Mouse (Mus musculus) erythroid progenitor cell, adult 5-6 weeks (primary cell): ENCODE measurements around the gene Cntnap1. TPM values are rescaled to one million over a fixed set of nuclear protein-coding genes. Genes with fewer than 3 reads are reported as not detected.

Source experiments
- ATAC-seq: replicated peaks from 2 replicates; pipeline ENCODE4 v1.8.0; 2016; ENCODE audit warnings: moderate number of reproducible peaks, mild to moderate bottlenecking, moderate TSS enrichment, inconsistent platforms; ENCODE audit not compliant: poor library complexity, low FRiP score, severe bottlenecking
- total RNA-seq, 2 experiments: library from RNA; stranded (forward) in 1 of 2; stranded (reverse) in 1 of 2; fragments of 150-400 nt in 1 of 2; fragments of 186-747, 209-891 nt in 1 of 2; gene quantifications; 2 replicates each; pipeline versions ENCODE4 v1.2.3 to v1.2.4; 2015 to 2017; ENCODE audit warnings: low replicate concordance in 2 of 2

The Cntnap1 gene
- total RNA-seq, 2 experiments from 2014 or later: not detected

GRCm38 (mm10) chr11:101234124-101234523 is 63.8 kb downstream of the Cntnap1 start:
- no peak for ATAC-seq

GRCm38 (mm10) chr11:101235429-101235828 is 65.1 kb downstream of the Cntnap1 start:
- no peak for ATAC-seq

- ATAC-seq: no peak
These were observed 66.5 kb downstream of the Cntnap1 start for GRCm38 (mm10) chr11:101236782-101237181.

GRCm38 (mm10) chr11:101238071-101238647 is 67.8 kb downstream of the Cntnap1 start:
- ATAC-seq: no peak

Other genes with a start within 250 kb of the Cntnap1 start
- gene Stat3, start 231.0 kb upstream of the Cntnap1 start, total RNA-seq (2015; ENCODE audit: low replicate concordance): 31.0 and 31.4 TPM in 2 replicates
- gene Stat3, start 231.0 kb upstream of the Cntnap1 start, total RNA-seq (2017; ENCODE audit: low replicate concordance): 26.2 and 26.6 TPM in 2 replicates
- not detected in 2 replicates for gene Cavin1, start 199.6 kb upstream of the Cntnap1 start, total RNA-seq (2015; ENCODE audit: low replicate concordance)
- not detected in 2 replicates for gene Cavin1, start 199.6 kb upstream of the Cntnap1 start, total RNA-seq (2017; ENCODE audit: low replicate concordance)
- 316 and 341 TPM in 2 replicates for gene Atp6v0a1, start 161.1 kb upstream of the Cntnap1 start, total RNA-seq (2015; ENCODE audit: low replicate concordance)
- gene Atp6v0a1, start 161.1 kb upstream of the Cntnap1 start, total RNA-seq (2017; ENCODE audit: low replicate concordance): 355 and 494 TPM in 2 replicates
- 2.2 and 3.8 TPM in 2 replicates for gene Naglu, start 100.5 kb upstream of the Cntnap1 start, total RNA-seq (2015; ENCODE audit: low replicate concordance)
- 4.5 and 9.9 TPM in 2 replicates for gene Naglu, start 100.5 kb upstream of the Cntnap1 start, total RNA-seq (2017; ENCODE audit: low replicate concordance)
- gene Hsd17b1, start 92.1 kb upstream of the Cntnap1 start, total RNA-seq (2015; ENCODE audit: low replicate concordance): 2.2 TPM in 1 of 2 replicates, not detected in the other
- 0.26 TPM in 1 of 2 replicates, not detected in the other for gene Hsd17b1, start 92.1 kb upstream of the Cntnap1 start, total RNA-seq (2017; ENCODE audit: low replicate concordance)
- 2.5 and 3.8 TPM in 2 replicates for gene Coasy, start 88.0 kb upstream of the Cntnap1 start, total RNA-seq (2015; ENCODE audit: low replicate concordance)
- 1.7 and 6.8 TPM in 2 replicates for gene Coasy, start 88.0 kb upstream of the Cntnap1 start, total RNA-seq (2017; ENCODE audit: low replicate concordance)
- 36.0 and 43.6 TPM in 2 replicates for gene Mlx, start 83.2 kb upstream of the Cntnap1 start, total RNA-seq (2015; ENCODE audit: low replicate concordance)
- gene Mlx, start 83.2 kb upstream of the Cntnap1 start, total RNA-seq (2017; ENCODE audit: low replicate concordance): 16.8 and 26.4 TPM in 2 replicates
- gene Psmc3ip, start 75.1 kb upstream of the Cntnap1 start, total RNA-seq (2015; ENCODE audit: low replicate concordance): 5.9 and 7.9 TPM in 2 replicates
- gene Psmc3ip, start 75.1 kb upstream of the Cntnap1 start, total RNA-seq (2017; ENCODE audit: low replicate concordance): 13.2 and 29.0 TPM in 2 replicates
- 24.5 and 25.6 TPM in 2 replicates for gene Retreg3, start 50.6 kb upstream of the Cntnap1 start, total RNA-seq (2015; ENCODE audit: low replicate concordance)
- 38.7 and 57.9 TPM in 2 replicates for gene Retreg3, start 50.6 kb upstream of the Cntnap1 start, total RNA-seq (2017; ENCODE audit: low replicate concordance)
- 29.3 and 38.2 TPM in 2 replicates for gene Tubg1, start 50.6 kb upstream of the Cntnap1 start, total RNA-seq (2015; ENCODE audit: low replicate concordance)
- gene Tubg1, start 50.6 kb upstream of the Cntnap1 start, total RNA-seq (2017; ENCODE audit: low replicate concordance): 30.8 and 40.7 TPM in 2 replicates
- not detected in 2 replicates for gene Tubg2, start 14.6 kb upstream of the Cntnap1 start, total RNA-seq (2015; ENCODE audit: low replicate concordance)
- not detected in 2 replicates for gene Tubg2, start 14.6 kb upstream of the Cntnap1 start, total RNA-seq (2017; ENCODE audit: low replicate concordance)
- gene Plekhh3, start 828 bp downstream of the Cntnap1 start, total RNA-seq (2015; ENCODE audit: low replicate concordance): not detected in 2 replicates
- not detected in 2 replicates for gene Plekhh3, start 828 bp downstream of the Cntnap1 start, total RNA-seq (2017; ENCODE audit: low replicate concordance)
- not detected in 2 replicates for gene Ccr10, start 4.9 kb downstream of the Cntnap1 start, total RNA-seq (2015; ENCODE audit: low replicate concordance)
- gene Ccr10, start 4.9 kb downstream of the Cntnap1 start, total RNA-seq (2017; ENCODE audit: low replicate concordance): not detected in 2 replicates
- 32.3 and 58.4 TPM in 2 replicates for gene Ezh1, start 55.9 kb downstream of the Cntnap1 start, total RNA-seq (2015; ENCODE audit: low replicate concordance)
- 43.8 and 53.9 TPM in 2 replicates for gene Ezh1, start 55.9 kb downstream of the Cntnap1 start, total RNA-seq (2017; ENCODE audit: low replicate concordance)
- gene Ramp2, start 75.5 kb downstream of the Cntnap1 start, total RNA-seq (2015; ENCODE audit: low replicate concordance): not detected in 2 replicates
- not detected in 2 replicates for gene Ramp2, start 75.5 kb downstream of the Cntnap1 start, total RNA-seq (2017; ENCODE audit: low replicate concordance)
- 133 and 142 TPM in 2 replicates for gene Vps25, start 83.2 kb downstream of the Cntnap1 start, total RNA-seq (2015; ENCODE audit: low replicate concordance)
- gene Vps25, start 83.2 kb downstream of the Cntnap1 start, total RNA-seq (2017; ENCODE audit: low replicate concordance): 27.3 and 31.7 TPM in 2 replicates
- 0.72 and 5.9 TPM in 2 replicates for gene Wnk4, start 90.0 kb downstream of the Cntnap1 start, total RNA-seq (2015; ENCODE audit: low replicate concordance)
- gene Wnk4, start 90.0 kb downstream of the Cntnap1 start, total RNA-seq (2017; ENCODE audit: low replicate concordance): 2.8 and 3.1 TPM in 2 replicates
- gene Cntd1, start 108.5 kb downstream of the Cntnap1 start, total RNA-seq (2015; ENCODE audit: low replicate concordance): 5.8 and 10.1 TPM in 2 replicates
- gene Cntd1, start 108.5 kb downstream of the Cntnap1 start, total RNA-seq (2017; ENCODE audit: low replicate concordance): 11.1 and 11.6 TPM in 2 replicates
- 19.8 and 33.1 TPM in 2 replicates for gene Coa3, start 108.6 kb downstream of the Cntnap1 start, total RNA-seq (2015; ENCODE audit: low replicate concordance)
- 5.3 and 16.2 TPM in 2 replicates for gene Coa3, start 108.6 kb downstream of the Cntnap1 start, total RNA-seq (2017; ENCODE audit: low replicate concordance)
- gene Becn1, start 131.8 kb downstream of the Cntnap1 start, total RNA-seq (2015; ENCODE audit: low replicate concordance): 71.4 and 72.5 TPM in 2 replicates
- 273 TPM in 2 replicates for gene Becn1, start 131.8 kb downstream of the Cntnap1 start, total RNA-seq (2017; ENCODE audit: low replicate concordance)
- 425 and 456 TPM in 2 replicates for gene Psme3, start 145.7 kb downstream of the Cntnap1 start, total RNA-seq (2015; ENCODE audit: low replicate concordance)
- 261 and 313 TPM in 2 replicates for gene Psme3, start 145.7 kb downstream of the Cntnap1 start, total RNA-seq (2017; ENCODE audit: low replicate concordance)
- gene Aoc2, start 154.5 kb downstream of the Cntnap1 start, total RNA-seq (2015; ENCODE audit: low replicate concordance): 25.2 and 38.6 TPM in 2 replicates
- gene Aoc2, start 154.5 kb downstream of the Cntnap1 start, total RNA-seq (2017; ENCODE audit: low replicate concordance): 12.8 and 18.9 TPM in 2 replicates
- 2.5 TPM in 1 of 2 replicates, not detected in the other for gene Aoc3, start 160.1 kb downstream of the Cntnap1 start, total RNA-seq (2015; ENCODE audit: low replicate concordance)
- gene Aoc3, start 160.1 kb downstream of the Cntnap1 start, total RNA-seq (2017; ENCODE audit: low replicate concordance): 0.51 TPM in 1 of 2 replicates, not detected in the other
- gene G6pc, start 197.0 kb downstream of the Cntnap1 start, total RNA-seq (2015; ENCODE audit: low replicate concordance): not detected in 2 replicates
- not detected in 2 replicates for gene G6pc, start 197.0 kb downstream of the Cntnap1 start, total RNA-seq (2017; ENCODE audit: low replicate concordance)
- gene Aarsd1, start 247.1 kb downstream of the Cntnap1 start, total RNA-seq (2015; ENCODE audit: low replicate concordance): 2.1 and 20.9 TPM in 2 replicates
- 13.1 and 27.7 TPM in 2 replicates for gene Aarsd1, start 247.1 kb downstream of the Cntnap1 start, total RNA-seq (2017; ENCODE audit: low replicate concordance)